Mouse (Mus musculus): ENCODE results near the gene Mtmr14.

Mtmr14 gene

GRCm38 (mm10) chr6:113237542-113238270 is at the start of gene Mtmr14:
Gene Mtmr14 (plus strand): TSS chr6:113237843.
- DNase-seq (ENCODE audit: low read depth, low spot score) = peak; percentile 96

GRCm38 (mm10) chr6:113193765-113194460 is 43.7 kb upstream of the Mtmr14 start:
- DNase-seq (ENCODE audit: low read depth, low spot score) = no peak

GRCm38 (mm10) chr6:113194517-113194840 is 43.2 kb upstream of the Mtmr14 start:
- no peak for DNase-seq (ENCODE audit: low read depth, low spot score)

- no peak for DNase-seq (ENCODE audit: low read depth, low spot score)
Measured at GRCm38 (mm10) chr6:113194841-113195595, 42.6 kb upstream of the Mtmr14 start, which contains the start of gene Lhfpl4. Gene Lhfpl4 (minus strand): TSS chr6:113195384.

- DNase-seq (ENCODE audit: low read depth, low spot score) = no peak
Measured at GRCm38 (mm10) chr6:113195596-113195992, 42.0 kb upstream of the Mtmr14 start.

- no peak for DNase-seq (ENCODE audit: low read depth, low spot score)
Measured at GRCm38 (mm10) chr6:113216280-113216679, 21.4 kb upstream of the Mtmr14 start.

GRCm38 (mm10) chr6:113225798-113226197 is 11.8 kb upstream of the Mtmr14 start:
- no peak for DNase-seq (ENCODE audit: low read depth, low spot score)

- no peak for DNase-seq (ENCODE audit: low read depth, low spot score)
Measured at GRCm38 (mm10) chr6:113226705-113227104, 10.9 kb upstream of the Mtmr14 start.

- no peak for DNase-seq (ENCODE audit: low read depth, low spot score)
Measured at GRCm38 (mm10) chr6:113235141-113235540, 2.5 kb upstream of the Mtmr14 start.

- DNase-seq (ENCODE audit: low read depth, low spot score) = no peak
Measured at GRCm38 (mm10) chr6:113238442-113238841, 799 bp downstream of the Mtmr14 start.

- DNase-seq (ENCODE audit: low read depth, low spot score) = no peak
Measured at GRCm38 (mm10) chr6:113242753-113243152, 5.1 kb downstream of the Mtmr14 start.

- no peak for DNase-seq (ENCODE audit: low read depth, low spot score)
Measured at GRCm38 (mm10) chr6:113245585-113245984, 7.9 kb downstream of the Mtmr14 start.

GRCm38 (mm10) chr6:113250786-113251185 is 13.1 kb downstream of the Mtmr14 start:
- no peak for DNase-seq (ENCODE audit: low read depth, low spot score)

GRCm38 (mm10) chr6:113251921-113252320 is 14.3 kb downstream of the Mtmr14 start:
- no peak for DNase-seq (ENCODE audit: low read depth, low spot score)

- DNase-seq (ENCODE audit: low read depth, low spot score) = no peak
Measured at GRCm38 (mm10) chr6:113254899-113255298, 17.3 kb downstream of the Mtmr14 start.

- DNase-seq (ENCODE audit: low read depth, low spot score) = no peak
Measured at GRCm38 (mm10) chr6:113261174-113261858, 23.7 kb downstream of the Mtmr14 start.

- DNase-seq (ENCODE audit: low read depth, low spot score) = no peak
Measured at GRCm38 (mm10) chr6:113263531-113263930, 25.9 kb downstream of the Mtmr14 start.

- no peak for DNase-seq (ENCODE audit: low read depth, low spot score)
Measured at GRCm38 (mm10) chr6:113264429-113264828, 26.8 kb downstream of the Mtmr14 start.

- no peak for DNase-seq (ENCODE audit: low read depth, low spot score)
Measured at GRCm38 (mm10) chr6:113266996-113267655, 29.5 kb downstream of the Mtmr14 start.

GRCm38 (mm10) chr6:113267988-113268387 is 30.3 kb downstream of the Mtmr14 start:
- no peak for DNase-seq (ENCODE audit: low read depth, low spot score)

GRCm38 (mm10) chr6:113272365-113272764 is 34.7 kb downstream of the Mtmr14 start:
- no peak for DNase-seq (ENCODE audit: low read depth, low spot score)

Measured in skeletal muscle tissue, adult 2 months (tissue).